Mouse (Mus musculus) urinary bladder, postnatal 36 days (tissue): Measurements from ENCODE around the gene Wdr35.
"Not testable (repeated sequence)": the region's sequence is repeated elsewhere in the genome, so short reads cannot be mapped to it uniquely, and the experiment has no call there.

ENCODE experiments used
- DNase-seq, 2 experiments: peaks; one replicate each; pipeline ENCODE4 v3.0.0; 2022; ENCODE audit warnings: low spot score in 2 of 2, mixed read lengths in 1 of 2

Gene Wdr35

DNA sequence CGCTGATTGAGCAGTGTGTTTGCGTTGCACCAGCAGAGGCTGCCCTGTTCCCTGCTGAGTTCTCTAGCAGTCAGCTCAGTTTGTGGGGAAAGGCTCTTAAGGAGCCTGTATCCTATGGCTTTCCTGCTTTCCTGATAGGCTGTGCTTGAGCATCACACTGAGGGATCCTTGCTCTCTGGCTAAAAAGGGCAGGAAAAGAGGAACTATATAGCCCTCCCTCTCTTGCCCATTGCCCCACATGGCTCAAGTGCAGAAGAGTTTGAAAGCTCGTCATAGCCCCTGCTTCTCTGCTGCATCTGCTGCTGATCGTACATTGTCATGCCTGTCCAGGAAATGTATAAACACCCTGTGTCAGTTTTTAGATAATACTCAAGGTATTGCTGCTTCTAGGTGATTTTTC is 33.5 kb downstream of the Wdr35 start:
- no peak for DNase-seq

DNA sequence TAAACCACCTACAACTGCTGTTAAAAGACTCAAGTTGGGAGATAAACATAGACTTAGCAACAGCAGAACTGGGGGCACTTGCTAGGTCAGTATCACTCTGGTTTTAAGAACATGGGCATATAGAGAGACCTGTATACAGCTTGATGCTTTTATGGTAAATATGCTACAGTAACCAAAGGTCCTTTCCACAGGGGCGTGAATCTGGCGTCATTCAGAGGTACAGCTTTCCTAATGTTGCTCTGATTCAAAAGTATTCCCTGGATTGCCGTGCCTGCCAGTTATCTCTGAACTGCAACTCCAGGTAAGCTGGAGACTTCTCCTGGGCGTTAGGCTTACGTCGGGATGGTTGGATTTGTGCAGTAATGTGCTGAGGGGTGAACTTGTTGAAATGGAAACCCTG is 34.1 kb downstream of the Wdr35 start:
- DNase-seq: no peak

- DNase-seq: no peak
Measured at GRCm38 (mm10) chr12:9010311-9010710, 36.6 kb downstream of the Wdr35 start.

- DNase-seq: no peak
Measured at GRCm38 (mm10) chr12:9016376-9016775, 42.7 kb downstream of the Wdr35 start.

DNA sequence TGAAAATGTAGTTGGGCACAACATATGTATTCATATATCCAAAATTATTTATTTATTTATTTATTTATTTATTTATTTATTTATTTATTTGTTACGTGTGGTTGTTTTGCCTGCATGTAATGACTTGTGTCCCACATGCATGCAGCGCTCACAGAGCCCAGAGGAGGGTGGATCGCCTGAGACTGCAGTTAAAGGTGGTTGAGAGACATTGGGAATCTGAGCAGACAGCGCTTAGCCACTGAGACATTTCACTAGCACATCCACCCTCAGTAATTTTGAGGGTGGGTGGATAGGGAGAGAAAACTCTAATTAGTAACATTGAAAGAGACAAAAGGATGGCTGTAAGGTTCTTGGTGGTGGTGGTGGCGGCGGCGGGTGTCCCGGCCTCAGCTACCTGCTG is 46.7 kb downstream of the Wdr35 start:
- no peak for DNase-seq

DNA sequence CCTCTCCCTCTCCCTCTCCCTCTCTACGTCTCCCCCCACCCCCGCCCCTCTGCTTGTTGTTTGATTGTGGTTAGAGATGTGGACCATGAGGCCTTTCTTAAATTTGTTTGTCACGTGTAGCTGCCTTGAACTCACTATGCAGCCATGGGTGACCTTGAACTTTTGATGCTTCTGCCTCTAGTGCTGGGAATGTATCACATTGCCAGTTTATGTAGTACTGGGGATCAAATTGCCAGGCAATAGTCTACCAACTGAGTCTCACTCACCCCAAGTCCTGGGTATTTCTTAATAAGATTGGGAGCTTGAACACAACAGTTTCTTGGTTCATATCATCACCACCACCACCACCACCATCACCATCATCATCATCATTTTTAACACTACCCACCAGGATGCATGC is 47.3 kb downstream of the Wdr35 start:
- no peak for DNase-seq

DNA sequence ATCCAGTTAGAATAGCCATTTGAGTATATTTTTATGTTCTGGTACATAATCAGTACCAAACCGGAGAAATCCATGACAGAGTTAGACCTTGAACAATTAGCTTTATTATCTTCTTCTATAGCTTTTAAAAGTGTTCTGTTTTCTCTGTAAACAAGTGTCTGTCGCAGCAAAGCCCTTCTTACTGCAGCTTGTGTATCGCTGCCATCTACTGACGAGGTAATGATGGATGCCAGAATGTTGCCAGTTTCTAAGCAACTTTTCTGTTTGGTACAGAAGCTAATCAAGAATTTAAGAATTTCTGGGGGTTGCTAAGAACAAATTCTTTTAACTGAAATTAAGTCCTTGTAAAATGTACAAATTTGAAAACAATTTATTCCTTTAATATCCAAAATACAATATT is 49.3 kb downstream of the Wdr35 start:
- no peak for DNase-seq

DNA sequence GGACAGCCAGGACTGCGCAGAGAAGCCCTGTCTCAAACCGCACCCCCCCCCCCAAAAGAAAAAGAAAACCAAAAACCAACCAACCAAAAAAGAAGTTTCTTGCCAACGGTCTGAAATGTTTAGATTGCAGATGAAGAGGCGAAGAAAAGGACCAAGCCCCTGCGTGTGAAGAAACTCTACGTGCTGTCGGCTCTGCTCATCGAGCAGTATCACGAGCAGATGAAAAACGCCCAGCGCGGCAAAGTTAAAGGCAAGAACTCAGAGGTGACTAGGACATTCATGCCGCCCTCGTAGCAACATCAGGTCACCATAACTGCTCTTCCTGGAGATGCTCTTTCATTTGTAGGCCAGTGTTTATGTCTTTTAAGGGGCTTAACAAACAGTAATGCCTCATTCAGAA is 50.4 kb downstream of the Wdr35 start:
- DNase-seq: no peak

DNA sequence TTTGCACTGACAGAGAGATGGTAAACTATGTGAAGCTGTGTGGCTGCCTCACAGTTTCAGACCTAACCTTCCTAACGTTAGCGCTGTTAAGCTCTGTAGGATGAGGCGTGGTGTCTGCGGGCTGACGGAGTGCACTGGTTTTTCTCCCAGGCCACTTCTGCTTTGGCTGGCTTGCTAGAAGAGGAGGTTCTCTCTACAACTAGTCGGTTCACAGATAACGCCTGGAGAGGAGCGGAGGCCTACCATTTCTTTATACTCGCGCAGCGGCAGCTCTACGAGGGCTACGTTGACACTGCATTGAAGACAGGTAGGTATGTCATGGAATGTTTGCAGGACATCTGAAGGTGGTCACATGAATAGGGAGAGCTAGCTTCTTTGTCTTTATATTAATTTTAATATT is 51.0 kb downstream of the Wdr35 start:
- no peak for DNase-seq

GRCm38 (mm10) chr12:9026843-9027242 is 53.2 kb downstream of the Wdr35 start:
- DNase-seq: no peak

- not testable (repeated sequence) for DNase-seq
Measured at GRCm38 (mm10) chr12:9028816-9029215, 55.1 kb downstream of the Wdr35 start.

DNA sequence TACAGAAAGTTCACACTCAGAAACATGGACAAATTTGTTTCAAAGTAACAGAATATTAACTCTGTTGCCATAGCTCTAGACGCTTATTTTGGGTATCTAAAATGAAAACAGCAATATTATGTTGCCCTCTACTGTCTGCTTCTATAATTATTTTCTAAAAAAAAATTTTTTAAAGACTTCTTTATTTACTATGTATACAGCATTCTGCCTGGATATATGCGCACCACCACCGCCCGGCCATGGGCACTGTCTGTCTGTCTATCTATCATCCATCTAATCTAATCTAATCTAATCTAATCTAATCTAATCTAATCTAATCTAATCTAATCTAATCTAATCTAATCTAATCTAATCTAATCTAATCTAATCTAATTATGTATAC is 55.8 kb downstream of the Wdr35 start:
- DNase-seq: no peak

DNA sequence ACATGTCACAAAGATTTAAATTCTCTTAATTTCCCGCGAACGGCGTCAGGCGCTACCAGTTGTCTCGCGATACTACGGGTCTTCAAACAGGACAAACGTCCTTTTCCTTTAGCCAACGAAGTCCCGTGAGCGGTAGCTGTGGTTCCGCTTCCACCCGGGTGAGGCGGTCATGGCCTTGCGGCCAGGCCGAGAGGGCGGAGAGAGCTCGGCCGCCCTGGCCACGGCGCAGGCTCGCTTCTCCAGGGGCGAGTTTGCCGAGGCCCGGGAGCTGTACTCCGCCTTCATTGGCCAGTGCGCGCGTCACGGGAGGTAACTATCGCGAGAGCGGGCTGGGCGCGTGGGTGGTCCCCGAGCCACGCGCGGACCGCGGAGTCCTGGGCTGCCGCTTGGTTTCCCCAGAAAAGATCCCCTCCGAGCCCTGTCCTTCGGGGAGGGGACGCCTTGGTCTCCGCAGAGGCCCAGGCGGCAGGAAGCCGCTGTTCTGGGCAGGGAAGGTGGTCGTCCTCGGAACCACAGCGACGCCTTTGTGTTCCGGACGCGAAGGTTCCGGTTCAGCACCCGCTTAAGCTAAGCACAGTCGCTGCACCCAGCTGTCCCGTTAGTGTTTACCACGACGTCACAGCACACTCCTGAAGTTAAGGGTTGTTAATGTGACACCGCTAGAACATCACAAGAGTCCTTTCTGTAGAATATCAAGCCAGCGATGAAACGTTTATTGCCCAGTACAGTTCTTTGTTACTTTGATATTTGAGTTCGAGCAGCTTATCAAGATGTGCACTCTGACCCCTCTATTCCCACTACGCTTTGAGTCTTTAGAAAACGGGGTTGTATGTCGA is 56.4 kb downstream of the Wdr35 start, which contains the start of gene Ttc32:
Gene Ttc32 (plus strand): TSS at position 110 of the 836 bp plus-strand sequence.
- DNase-seq: peak; percentile 93 to 94

DNA sequence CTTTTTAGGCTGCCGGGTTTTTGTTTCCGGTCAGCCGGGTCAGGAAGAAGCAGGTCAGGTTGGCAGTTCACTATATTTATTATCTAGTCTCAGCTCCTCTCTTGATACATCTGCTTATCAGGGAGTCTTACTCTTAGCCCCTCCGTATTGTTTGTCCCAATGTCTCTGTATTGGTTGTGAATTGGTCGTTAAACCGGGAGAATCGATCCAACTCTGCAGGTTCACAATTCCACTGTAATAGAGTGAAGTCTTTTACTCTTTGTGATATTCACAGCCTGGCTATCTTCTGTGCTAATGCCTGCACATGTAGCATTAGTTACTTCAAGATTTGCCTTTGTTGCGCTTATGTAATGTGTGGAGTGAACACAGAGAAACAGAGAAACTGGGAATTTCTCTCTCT is 57.5 kb downstream of the Wdr35 start:
- DNase-seq: no peak

- no peak for DNase-seq
Measured at GRCm38 (mm10) chr12:9033140-9033539, 59.4 kb downstream of the Wdr35 start.

DNA sequence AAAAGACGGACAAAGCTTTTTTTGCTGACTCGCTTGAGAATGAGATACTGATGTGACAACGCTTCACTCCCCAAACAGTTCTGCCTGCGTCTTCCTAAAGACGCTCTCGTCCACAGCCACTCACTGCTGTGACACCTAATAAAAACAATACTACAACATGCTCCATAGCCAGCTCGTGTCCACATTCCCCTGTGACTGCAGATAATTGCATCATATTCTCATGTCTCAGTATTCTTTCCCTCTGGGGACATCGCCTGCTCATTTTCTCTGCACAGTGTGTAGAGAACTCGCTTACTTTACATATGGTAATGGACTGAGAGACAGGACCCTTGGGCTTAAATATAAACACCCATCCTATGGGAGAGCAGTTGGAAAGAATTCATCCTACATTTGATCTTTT is 62.7 kb downstream of the Wdr35 start:
- DNase-seq: no peak

DNA sequence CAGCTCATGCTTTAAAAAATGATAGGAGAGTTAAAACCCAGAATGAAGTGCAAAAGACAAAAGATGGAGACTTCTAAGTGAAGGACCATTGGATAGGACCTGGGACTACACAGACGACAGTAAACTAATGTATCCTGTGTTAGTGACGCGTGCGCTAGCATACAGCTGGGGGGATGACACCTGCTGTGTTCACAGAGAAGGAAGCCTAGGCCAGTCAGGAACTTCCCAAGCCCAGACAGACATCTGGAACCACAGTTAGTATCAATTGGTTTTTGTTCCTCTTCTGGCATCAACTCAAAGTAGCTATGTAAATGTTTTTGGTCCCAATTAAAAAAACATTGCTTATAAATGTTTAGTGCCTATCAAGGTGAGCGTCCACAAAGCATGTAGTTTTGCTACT is 66.5 kb downstream of the Wdr35 start:
- DNase-seq: no peak

GRCm38 (mm10) chr12:9040686-9041085 is 67.0 kb downstream of the Wdr35 start:
- DNase-seq: no peak

DNA sequence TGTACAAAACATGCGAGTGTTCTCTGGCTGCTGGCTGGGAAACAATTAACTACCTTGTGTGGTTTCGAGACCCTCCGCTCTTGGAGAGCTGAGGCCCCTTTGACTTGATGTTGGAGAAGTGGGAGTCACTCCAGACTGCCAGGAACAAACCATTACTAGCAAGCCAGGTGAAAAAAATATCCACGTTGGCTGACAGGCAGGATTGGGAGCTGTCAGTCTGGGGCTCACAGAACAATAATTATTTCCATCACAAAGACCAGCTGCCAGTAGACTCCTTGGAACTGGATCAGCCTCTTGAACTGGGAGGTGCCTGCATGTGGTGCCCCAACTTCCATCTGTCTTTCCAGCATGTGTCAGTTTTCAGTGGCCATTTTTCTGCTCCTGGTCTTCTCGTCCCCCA is 68.6 kb downstream of the Wdr35 start:
- DNase-seq: no peak

DNA sequence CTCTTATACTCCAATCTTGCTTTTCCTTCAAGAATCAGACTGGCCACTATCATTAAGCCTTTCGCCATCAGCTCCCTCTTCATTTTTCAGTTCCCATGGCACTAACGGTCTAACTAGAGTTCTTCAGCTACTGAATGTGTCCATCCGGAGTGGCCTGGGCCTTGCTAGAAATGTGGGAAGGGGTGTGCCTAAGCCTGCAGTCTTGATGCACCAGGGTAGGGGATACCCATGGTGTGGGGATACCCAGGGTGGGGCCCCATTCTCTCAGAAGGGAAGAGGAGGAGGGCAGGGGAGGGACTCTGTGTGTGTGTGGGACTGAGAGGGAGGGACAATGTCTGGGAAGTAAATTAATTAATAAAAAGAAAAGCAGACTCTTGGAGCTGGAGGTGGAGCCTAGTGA is 69.1 kb downstream of the Wdr35 start:
- no peak for DNase-seq

DNA sequence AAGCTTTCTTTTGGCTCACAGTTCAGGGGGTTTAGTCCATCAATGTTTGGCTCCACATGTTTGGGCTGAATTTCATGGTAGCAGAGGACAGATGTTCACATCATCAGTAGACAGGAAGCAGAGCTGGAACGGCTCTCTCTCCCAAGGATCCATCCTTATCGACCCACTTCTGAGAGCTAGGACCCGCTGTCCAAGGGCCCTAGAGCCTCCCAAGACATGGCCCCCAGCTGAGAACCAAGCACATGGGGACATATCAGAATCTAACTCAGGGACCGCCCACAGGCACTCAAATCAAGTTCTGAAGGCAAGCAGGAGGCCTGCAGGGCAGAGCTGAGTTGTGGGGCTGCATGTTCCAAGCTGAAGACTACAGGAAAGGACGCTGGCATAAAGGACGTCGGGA is 71.0 kb downstream of the Wdr35 start:
- DNase-seq: no peak

GRCm38 (mm10) chr12:9046674-9047073 is 73.0 kb downstream of the Wdr35 start:
- DNase-seq: no peak

- DNase-seq: no peak
Measured at GRCm38 (mm10) chr12:9048090-9048489, 74.4 kb downstream of the Wdr35 start.

DNA sequence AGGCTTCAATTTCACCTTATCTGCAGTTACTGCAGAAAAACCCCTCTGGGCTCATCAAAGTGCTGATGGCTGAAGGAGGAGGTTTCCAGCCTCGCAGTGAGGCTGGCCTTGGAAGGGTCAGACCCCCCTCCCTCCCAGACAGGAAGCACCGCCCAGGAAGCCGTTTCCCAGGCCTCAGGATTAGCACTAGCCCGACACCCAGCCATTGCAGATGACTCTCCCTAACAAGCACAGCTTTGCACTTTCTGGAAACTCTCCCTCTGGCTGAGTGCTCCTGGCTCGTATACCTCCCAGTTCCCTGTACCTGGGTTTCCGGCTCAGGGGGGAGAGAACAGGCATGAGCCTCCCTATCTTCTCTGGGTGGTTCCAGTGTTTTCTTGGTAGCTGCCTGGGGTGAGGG is 77.1 kb downstream of the Wdr35 start:
- DNase-seq: no peak
